8 mouse cellular contexts compared by ENCODE assay signal in the genomic region with DNA sequence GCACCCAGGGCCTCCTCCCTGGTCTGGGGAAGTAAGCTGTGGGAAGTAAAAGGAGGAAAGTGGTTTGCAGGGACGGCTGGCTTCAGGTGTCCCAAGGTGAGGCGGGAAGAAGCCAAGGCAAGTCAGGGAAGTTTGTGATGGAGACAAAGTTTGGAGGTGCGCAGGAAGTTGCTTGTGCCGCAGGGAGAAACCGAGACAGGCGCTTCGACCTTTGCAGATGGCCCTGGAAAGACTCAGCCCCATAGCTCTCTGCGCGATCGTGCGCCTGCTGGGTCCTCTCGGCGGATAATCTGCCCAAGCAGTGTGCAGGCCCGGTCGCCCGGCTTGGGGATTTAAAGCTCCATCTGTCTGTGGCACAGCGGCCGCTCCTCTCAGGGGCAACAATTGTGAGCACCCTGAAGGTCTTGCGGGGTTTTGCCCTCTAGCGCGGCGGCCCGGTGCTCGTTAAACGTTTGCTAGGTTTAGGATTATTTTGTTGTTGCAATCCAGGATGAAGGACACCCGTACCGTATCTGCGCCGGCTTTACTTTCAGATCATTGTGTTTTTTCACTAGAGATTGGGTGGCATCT.
A peak's percentile ranks its signal among the peaks of the same experiment; 100 is the strongest.
DNase-seq lines count a peak whose midpoint lies in the region; ATAC-seq lines count a peak whose summit lies in the region.

No protein-coding gene starts in this region.

- H3K27me3 ChIP-seq in erythroblast, embryonic 14.5 days (ENCODE audit: control insufficient read depth), result peaks cover 44% of the 10 kb centered on the region
- peaks cover 71% of the 10 kb centered on the region for H3K27me3 ChIP-seq in forebrain, embryonic 10.5 days (ENCODE audit: poor library complexity, severe bottlenecking)
- peaks cover 5% of the 10 kb centered on the region; the same call in 1 of the 2 replicates for H3K27me3 ChIP-seq in hindbrain, embryonic 16.5 days (replicated peaks; ENCODE audit: control insufficient read depth, insufficient read depth, low read length)
- H3K27me3 ChIP-seq in liver, embryonic 11.5 days (replicated peaks; ENCODE audit: control insufficient read depth, insufficient read depth, low read length), result peaks cover 44% of the 10 kb centered on the region

- peak overlapping the region; percentile 57 for H3K4me3 ChIP-seq in erythroblast, embryonic 14.5 days (replicated peaks)
- peak overlapping the region; percentile 83 for H3K4me3 ChIP-seq in forebrain, embryonic 10.5 days
- H3K4me3 ChIP-seq in hindbrain, embryonic 16.5 days (ENCODE audit: low read length), result peak overlapping the region; percentile 61
- H3K4me3 ChIP-seq in liver, embryonic 11.5 days (ENCODE audit: low read depth, low read length), result peak overlapping the region; percentile 67

- ATAC-seq in erythroblast, adult 5-6 weeks (replicated peaks; ENCODE audit: low FRiP score, poor library complexity, severe bottlenecking), result no peak
- no peak for ATAC-seq in hindbrain, embryonic 16.5 days
- no peak for ATAC-seq in liver, embryonic 11.5 days (replicated peaks; ENCODE audit: low FRiP score)

- H3K4me1 ChIP-seq in erythroblast, embryonic 14.5 days (ENCODE audit: control insufficient read depth), result no peaks in the 10 kb centered on the region
- H3K4me1 ChIP-seq in forebrain, embryonic 10.5 days, result peaks cover 60% of the 10 kb centered on the region
- H3K4me1 ChIP-seq in hindbrain, embryonic 16.5 days (ENCODE audit: control insufficient read depth, insufficient read depth, low read depth, low read length), result peaks cover 11% of the 10 kb centered on the region
- no peaks in the 10 kb centered on the region; the same call in 1 of the 2 replicates for H3K4me1 ChIP-seq in liver, embryonic 11.5 days (replicated peaks; ENCODE audit: control insufficient read depth, insufficient read depth, low read length)

- H3K9ac ChIP-seq in hindbrain, embryonic 16.5 days (ENCODE audit: low read depth, low read length), result peak overlapping the region; percentile 67
- H3K9ac ChIP-seq in liver, embryonic 11.5 days (ENCODE audit: low read depth, low read length), result peak overlapping the region; percentile 62

- no peaks in the 10 kb centered on the region for H3K36me3 ChIP-seq in erythroblast, embryonic 14.5 days (ENCODE audit: control insufficient read depth)
- H3K36me3 ChIP-seq in forebrain, embryonic 10.5 days (replicated peaks), result no peaks in the 10 kb centered on the region
- H3K36me3 ChIP-seq in hindbrain, embryonic 16.5 days (ENCODE audit: control insufficient read depth, insufficient read depth, low read length), result no peaks in the 10 kb centered on the region
- H3K36me3 ChIP-seq in liver, embryonic 11.5 days (ENCODE audit: control insufficient read depth, insufficient read depth, low read length), result no peaks in the 10 kb centered on the region

- peak overlapping the region; percentile 83 for H3K4me2 ChIP-seq in hindbrain, embryonic 16.5 days (ENCODE audit: low read length)
- peak overlapping the region; percentile 94 for H3K4me2 ChIP-seq in liver, embryonic 11.5 days

- peak; percentile 56 to 62 for DNase-seq in adrenal gland, postnatal 36 days
- DNase-seq in forebrain, embryonic 10.5 days (ENCODE audit: extremely low spot score, low spot score), result peak; percentile 57
- peak; percentile 47 for DNase-seq in liver, embryonic 11.5 days (ENCODE audit: low spot score)
- peak; percentile 64 for DNase-seq in neural tube, embryonic 10.5 days (ENCODE audit: extremely low spot score, low spot score)
- DNase-seq in frontal cortex, adult 2 months (ENCODE audit: extremely low spot score in 1 of 2, low spot score in 1 of 2), result no peak

- peak overlapping the region; percentile 87 for H3K27ac ChIP-seq in forebrain, embryonic 10.5 days
- H3K27ac ChIP-seq in hindbrain, embryonic 16.5 days (ENCODE audit: low read depth, low read length), result peak overlapping the region; percentile 44; the same call in 1 of the 2 replicates
- H3K27ac ChIP-seq in liver, embryonic 11.5 days (ENCODE audit: low read depth, low read length), result no peak overlapping the region

- no peaks in the 10 kb centered on the region for H3K9me3 ChIP-seq in erythroblast, embryonic 14.5 days (ENCODE audit: control insufficient read depth, low read length)
- no peaks in the 10 kb centered on the region for H3K9me3 ChIP-seq in forebrain, embryonic 10.5 days
- no peaks in the 10 kb centered on the region for H3K9me3 ChIP-seq in hindbrain, embryonic 16.5 days (ENCODE audit: control insufficient read depth, low read length)
- H3K9me3 ChIP-seq in liver, embryonic 11.5 days (ENCODE audit: control insufficient read depth, low read length), result no peaks in the 10 kb centered on the region

- under 1% methylated on average over 29 of the region's 29 CpGs for WGBS in forebrain, embryonic 10.5 days
- WGBS in hindbrain, embryonic 16.5 days, result under 1% methylated on average over 26 of the region's 29 CpGs
- 1% methylated on average over 29 of the region's 29 CpGs for WGBS in liver, embryonic 11.5 days

Comparison
In these comparisons a context has a peak if more than half of its experiments do, and no peak if none do; other contexts are left out.
1. DNase-seq: peak in adrenal gland, postnatal 36 days (2 of 2), forebrain, embryonic 10.5 days (single experiment), liver, embryonic 11.5 days (single experiment) and neural tube, embryonic 10.5 days (single experiment); none in frontal cortex, adult 2 months (0 of 2).
2. Peak in every context shown above with its lines, with median percentiles within 50 percentile points of each other: H3K4me3 ChIP-seq.